Mouse (Mus musculus): ENCODE measurements around the gene Ccdc107. TPM values are rescaled to one million over a fixed set of nuclear protein-coding genes. Genes with fewer than 3 reads are reported as not detected.

Gene Ccdc107
- total and polyA plus RNA-seq, 2 experiments = 221 to 260 TPM

- H3K27me3 ChIP-seq (ENCODE audit: control insufficient read depth, insufficient read depth, low read length) = no peaks in the 10 kb centered on the region
- no peaks in the 10 kb centered on the region; the same call in 1 of the 2 replicates for H3K4me1 ChIP-seq (ENCODE audit: control insufficient read depth, insufficient read depth, low read length)
- H3K79me2 ChIP-seq (ENCODE audit: control insufficient read depth, insufficient read depth, low read length) = no peaks in the 10 kb centered on the region
- no peaks in the 10 kb centered on the region for H3K36me3 ChIP-seq (ENCODE audit: control insufficient read depth, insufficient read depth, low read length)
- TF ChIP-seq CTCF (IDR thresholded peaks at IDR 0.05; ENCODE audit: low read depth, low read length) (no peak), POLR2A (IDR thresholded peaks at IDR 0.05; ENCODE audit: extremely low read depth, insufficient read depth, low read length) (no peak)
- WGBS = 71% methylated on average over 19 of the region's 19 CpGs
- DNase-seq (ENCODE audit: extremely low read depth, low read depth, low spot score) = no peak
- H3K27ac ChIP-seq (replicated peaks; ENCODE audit: insufficient read depth, low read depth, low read length) = no peak overlapping the region
- H3K9ac ChIP-seq (ENCODE audit: low read depth, low read length) = no peak overlapping the region
- no peak overlapping the region for H3K4me3 ChIP-seq (ENCODE audit: insufficient read depth, low read depth, low read length)
Observed at GRCm38 (mm10) chr4:43511675-43512454, 19.2 kb downstream of the Ccdc107 start.

GRCm38 (mm10) chr4:43512653-43513052, 20.0 kb downstream of the Ccdc107 start:
- TF ChIP-seq POLR2A (IDR thresholded peaks at IDR 0.05; ENCODE audit: extremely low read depth, insufficient read depth, low read length) (no peak), CTCF (IDR thresholded peaks at IDR 0.05; ENCODE audit: low read depth, low read length) (no peak)
- WGBS = 81% methylated on average over 7 of the region's 7 CpGs
- no peak overlapping the region for H3K4me3 ChIP-seq (ENCODE audit: insufficient read depth, low read depth, low read length)
- no peaks in the 10 kb centered on the region for H3K79me2 ChIP-seq (ENCODE audit: control insufficient read depth, insufficient read depth, low read length)
- H3K9ac ChIP-seq (ENCODE audit: low read depth, low read length) = no peak overlapping the region
- H3K27ac ChIP-seq (replicated peaks; ENCODE audit: insufficient read depth, low read depth, low read length) = no peak overlapping the region
- no peaks in the 10 kb centered on the region; the same call in 1 of the 2 replicates for H3K4me1 ChIP-seq (ENCODE audit: control insufficient read depth, insufficient read depth, low read length)
- no peak for DNase-seq (ENCODE audit: extremely low read depth, low read depth, low spot score)
- no peaks in the 10 kb centered on the region for H3K27me3 ChIP-seq (ENCODE audit: control insufficient read depth, insufficient read depth, low read length)
- H3K36me3 ChIP-seq (ENCODE audit: control insufficient read depth, insufficient read depth, low read length) = no peaks in the 10 kb centered on the region

- Histone ChIP-seq H3K4me3 (ENCODE audit: insufficient read depth, low read depth, low read length) (no peak overlapping the region), H3K9ac (ENCODE audit: low read depth, low read length) (no peak overlapping the region), H3K27me3 (ENCODE audit: control insufficient read depth, insufficient read depth, low read length) (no peaks in the 10 kb centered on the region), H3K27ac (replicated peaks; ENCODE audit: insufficient read depth, low read depth, low read length) (no peak overlapping the region), H3K79me2 (ENCODE audit: control insufficient read depth, insufficient read depth, low read length) (no peaks in the 10 kb centered on the region), H3K4me1 (ENCODE audit: control insufficient read depth, insufficient read depth, low read length) (no peaks in the 10 kb centered on the region; the same call in 1 of the 2 replicates), H3K36me3 (ENCODE audit: control insufficient read depth, insufficient read depth, low read length) (no peaks in the 10 kb centered on the region)
- TF ChIP-seq CTCF (IDR thresholded peaks at IDR 0.05; ENCODE audit: low read depth, low read length) (no peak), POLR2A (IDR thresholded peaks at IDR 0.05; ENCODE audit: extremely low read depth, insufficient read depth, low read length) (no peak)
- DNase-seq (ENCODE audit: extremely low read depth, low read depth, low spot score) = no peak
- WGBS = 90% methylated on average over 4 of the region's 4 CpGs
Observed at GRCm38 (mm10) chr4:43513300-43513699, 20.6 kb downstream of the Ccdc107 start.

GRCm38 (mm10) chr4:43513791-43514190, 21.1 kb downstream of the Ccdc107 start:
- 78% methylated on average over 4 of the region's 4 CpGs for whole genome bisulfite sequencing
- no peaks in the 10 kb centered on the region for H3K27me3 ChIP-seq (ENCODE audit: control insufficient read depth, insufficient read depth, low read length)
- no peaks in the 10 kb centered on the region for H3K79me2 ChIP-seq (ENCODE audit: control insufficient read depth, insufficient read depth, low read length)
- H3K4me3 ChIP-seq (ENCODE audit: insufficient read depth, low read depth, low read length) = no peak overlapping the region
- H3K27ac ChIP-seq (replicated peaks; ENCODE audit: insufficient read depth, low read depth, low read length) = no peak overlapping the region
- no peak overlapping the region for H3K9ac ChIP-seq (ENCODE audit: low read depth, low read length)
- DNase-seq (ENCODE audit: extremely low read depth, low read depth, low spot score) = no peak
- no peak for TF ChIP-seq POLR2A (IDR thresholded peaks at IDR 0.05; ENCODE audit: extremely low read depth, insufficient read depth, low read length)
- no peak for TF ChIP-seq CTCF (IDR thresholded peaks at IDR 0.05; ENCODE audit: low read depth, low read length)
- H3K4me1 ChIP-seq (ENCODE audit: control insufficient read depth, insufficient read depth, low read length) = no peaks in the 10 kb centered on the region
- H3K36me3 ChIP-seq (ENCODE audit: control insufficient read depth, insufficient read depth, low read length) = no peaks in the 10 kb centered on the region

- Histone ChIP-seq H3K4me3 (ENCODE audit: insufficient read depth, low read depth, low read length) (no peak overlapping the region), H3K4me1 (ENCODE audit: control insufficient read depth, insufficient read depth, low read length) (peaks cover 5% of the 10 kb centered on the region; the same call in 1 of the 2 replicates)
- TF ChIP-seq CTCF (IDR thresholded peaks at IDR 0.05; ENCODE audit: low read depth, low read length) (no peak), POLR2A (IDR thresholded peaks at IDR 0.05; ENCODE audit: extremely low read depth, insufficient read depth, low read length) (no peak)
Observed at GRCm38 (mm10) chr4:43515764-43516708, 23.3 kb downstream of the Ccdc107 start.

More at GRCm38 (mm10) chr4:43515764-43516708, 23.3 kb downstream of the Ccdc107 start:
- no peaks in the 10 kb centered on the region for H3K79me2 ChIP-seq (ENCODE audit: control insufficient read depth, insufficient read depth, low read length)
- WGBS = 66% methylated on average over 11 of the region's 11 CpGs
- H3K27me3 ChIP-seq (ENCODE audit: control insufficient read depth, insufficient read depth, low read length) = no peaks in the 10 kb centered on the region
- H3K27ac ChIP-seq (replicated peaks; ENCODE audit: insufficient read depth, low read depth, low read length) = no peak overlapping the region
- no peak overlapping the region for H3K9ac ChIP-seq (ENCODE audit: low read depth, low read length)
- H3K36me3 ChIP-seq (ENCODE audit: control insufficient read depth, insufficient read depth, low read length) = no peaks in the 10 kb centered on the region
- no peak for DNase-seq (ENCODE audit: extremely low read depth, low read depth, low spot score)
